Mouse (Mus musculus) testis, adult 2 months (tissue): Measurements from ENCODE around the gene Ssh3.

Experiments used
- CTCF ChIP-seq: fragments of 200-500 bp; IDR thresholded peaks from 2 replicates; pipeline ENCODE4 v1.5.1; 2012; ENCODE audit warnings: low read depth, mild to moderate bottlenecking, inconsistent platforms, low read length, moderate library complexity; ENCODE audit not compliant: control insufficient read depth, insufficient read depth, insufficient replicate concordance
- POLR2A ChIP-seq: fragments of 200-500 bp; IDR thresholded peaks from 2 replicates; pipeline ENCODE4 v1.6.1; 2012; ENCODE audit warnings: low read depth, mild to moderate bottlenecking, inconsistent platforms, low read length, moderate library complexity; ENCODE audit not compliant: control insufficient read depth

- TF ChIP-seq CTCF (no peak), POLR2A (no peak)
Observed at GRCm38 (mm10) chr19:4300852-4301734, 32.1 kb upstream of the Ssh3 start.
